Mouse (Mus musculus) forebrain, embryonic 14.5 days (tissue): ENCODE data around the gene Alpl. TPM values are rescaled to one million over a fixed set of nuclear protein-coding genes. Genes with fewer than 3 reads are reported as not detected.

Experiments used
- ATAC-seq: fragments of 200-750 bp; cut with Nextera tagmentation; 2 replicates; pipeline ENCODE4 v1.8.0; 2017; ENCODE audit warnings: mild to moderate bottlenecking, moderate library complexity
- DNase-seq: peaks from one replicate; pipeline ENCODE4 v3.0.0-alpha.2; 2015; ENCODE audit warnings: low spot score
- H3K27ac ChIP-seq: fragments of 300-500 bp; sonication (generic); 2 replicates; pipeline ENCODE4 v1.5.1; 2014; ENCODE audit warnings: low read depth, mild to moderate bottlenecking, control low read depth, low read length, moderate library complexity
- H3K27me3 ChIP-seq: fragments of 300-500 bp; sonication (generic); replicated peaks from 2 replicates; pipeline ENCODE4 v1.6.1; 2014; ENCODE audit warnings: low read length, control low read depth, mixed read lengths; ENCODE audit not compliant: control insufficient read depth, insufficient read depth
- H3K36me3 ChIP-seq: fragments of 300-500 bp; sonication (generic); 2 replicates; pipeline ENCODE4 v1.6.1; 2014; ENCODE audit warnings: low read length, control low read depth; ENCODE audit not compliant: control insufficient read depth, insufficient read depth
- H3K4me1 ChIP-seq: fragments of 300-500 bp; sonication (generic); 2 replicates; pipeline ENCODE4 v1.6.1; 2014; ENCODE audit warnings: antibody characterized with exemption, low read length, control low read depth; ENCODE audit not compliant: control insufficient read depth, insufficient read depth
- H3K4me2 ChIP-seq: fragments of 300-500 bp; sonication (generic); 2 replicates; pipeline ENCODE4 v1.6.1; 2014; ENCODE audit warnings: mild to moderate bottlenecking, control low read depth, low read length
- H3K4me3 ChIP-seq: fragments of 300-500 bp; sonication (generic); 2 replicates; pipeline ENCODE4 v1.5.1; 2014; ENCODE audit warnings: low read depth, low read length, control low read depth
- H3K9ac ChIP-seq: fragments of 300-500 bp; sonication (generic); 2 replicates; pipeline ENCODE4 v1.6.1; 2014; ENCODE audit warnings: mild to moderate bottlenecking, low read length, control low read depth, moderate library complexity
- H3K9me3 ChIP-seq: fragments of 300-500 bp; sonication (generic); replicated peaks from 2 replicates; pipeline ENCODE4 v1.6.1; 2016; ENCODE audit warnings: low read length, control low read depth, mixed read lengths; ENCODE audit not compliant: control insufficient read depth
- WGBS: fragments of 180-500 bp; shearing (Covaris S2); extraction: QIAGEN DNeasy Blood & Tissue Kit; methylation state at CpG from one replicate; pipeline ENCODE4 v1.1.7; 2014; 5-methylcytosine and 5-hydroxymethylcytosine counted together
- polyA plus RNA-seq: library from polyadenylated mRNA; unstranded; fragments of >200 nt; fragmentation: Nextera tagmentation; extraction: Ambion mirVana; gene quantifications from 2 replicates; pipeline ENCODE4 v1.2.1, GENCODE M21; 2014

The Alpl gene
- polyA plus RNA-seq, 1 experiment from 2014 or later, result 7.7 TPM

DNA sequence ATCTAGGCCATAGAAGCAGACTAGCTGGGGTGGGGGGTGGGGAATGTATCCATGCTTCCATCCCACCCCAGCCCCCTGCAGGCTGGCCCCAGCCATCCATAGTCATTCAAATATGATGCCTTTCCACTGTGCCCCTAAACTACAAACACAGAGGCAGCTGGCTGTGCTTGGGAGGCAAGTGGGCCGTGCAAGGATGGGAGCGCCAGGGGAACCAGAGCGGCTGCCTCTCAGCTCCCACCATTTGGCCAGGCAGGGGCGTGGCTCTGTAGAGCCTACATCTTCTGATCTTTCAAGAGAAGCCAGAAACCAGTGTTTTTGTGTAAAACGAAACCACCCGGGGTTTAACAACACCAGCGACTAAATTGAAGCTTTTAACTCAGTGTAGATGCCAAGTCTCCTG, 4.7 kb downstream of the Alpl start:
- no peaks in the 10 kb centered on the region for H3K36me3 ChIP-seq
- no peak overlapping the region for H3K9ac ChIP-seq
- no peak overlapping the region for H3K4me3 ChIP-seq
- WGBS, result 21% methylated on average over 7 of the region's 7 CpGs
- DNase-seq, result peak; percentile 54
- H3K27me3 ChIP-seq, result no peaks in the 10 kb centered on the region
- no peak for ATAC-seq
- no peak overlapping the region for H3K4me2 ChIP-seq
- H3K27ac ChIP-seq, result no peak overlapping the region
- no peaks in the 10 kb centered on the region for H3K9me3 ChIP-seq
- peaks cover 9% of the 10 kb centered on the region for H3K4me1 ChIP-seq

DNA sequence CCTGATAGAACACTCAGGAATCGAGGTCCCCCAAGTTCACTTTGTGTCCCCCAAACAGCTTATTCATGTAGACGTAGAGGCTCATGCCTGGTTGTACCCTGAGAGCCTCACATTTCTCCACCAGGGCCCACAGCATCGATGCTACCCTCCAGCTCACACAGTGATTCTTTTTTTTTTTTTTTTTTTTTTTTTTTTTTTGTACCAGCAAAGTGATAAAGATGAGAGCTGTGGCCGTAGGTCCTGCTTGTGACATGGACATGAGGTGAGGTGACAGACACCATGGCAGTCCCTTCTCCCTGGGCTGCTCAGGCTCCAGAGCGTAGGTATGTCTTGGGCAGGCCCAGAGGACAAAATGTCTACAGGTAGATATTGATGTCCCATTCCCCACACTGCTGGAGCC, 5.2 kb downstream of the Alpl start:
- H3K9ac ChIP-seq, result no peak overlapping the region

DNA sequence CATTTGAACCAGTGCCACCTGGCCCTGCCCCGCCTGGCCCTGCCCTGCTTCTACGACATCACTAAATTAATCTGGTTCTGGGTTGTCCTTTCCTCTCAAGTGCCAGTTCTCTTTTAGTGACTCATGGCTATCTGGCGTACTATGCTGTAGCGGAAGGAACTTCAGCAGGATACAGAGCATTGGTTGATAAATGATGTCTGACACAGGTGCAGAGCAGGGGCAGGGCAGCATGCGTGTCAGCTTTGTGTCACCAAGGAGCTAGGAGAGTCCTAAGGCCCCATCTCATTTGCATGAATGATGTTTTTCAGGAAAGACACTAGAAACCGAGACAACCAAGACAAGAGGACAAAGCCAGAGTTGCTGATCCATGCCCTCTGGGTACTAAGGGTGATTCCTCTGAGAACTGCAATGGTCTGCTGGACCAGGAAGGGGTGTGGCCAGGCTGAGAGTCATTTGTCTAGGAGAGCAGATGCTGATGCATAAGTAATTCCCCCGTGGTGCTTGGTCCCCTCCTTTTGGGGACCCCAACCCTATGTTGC, 7.6 kb downstream of the Alpl start:
- no peak for DNase-seq
- no peaks in the 10 kb centered on the region for H3K36me3 ChIP-seq
- H3K9me3 ChIP-seq, result no peaks in the 10 kb centered on the region
- no peak overlapping the region for H3K27ac ChIP-seq
- H3K27me3 ChIP-seq, result no peaks in the 10 kb centered on the region
- no peak overlapping the region for H3K4me3 ChIP-seq
- 77% methylated on average over 7 of the region's 7 CpGs for WGBS
- no peak overlapping the region for H3K9ac ChIP-seq
- peaks cover 12% of the 10 kb centered on the region; the same call in 1 of the 2 replicates for H3K4me1 ChIP-seq
- H3K4me2 ChIP-seq, result no peak overlapping the region
- ATAC-seq, result no peak

More for the DNA sequence above, 5.2 kb downstream of the Alpl start:
- Histone ChIP-seq H3K4me1 (peaks cover 8% of the 10 kb centered on the region), H3K4me2 (no peak overlapping the region), H3K4me3 (no peak overlapping the region), H3K9me3 (no peaks in the 10 kb centered on the region), H3K36me3 (no peaks in the 10 kb centered on the region), H3K27ac (no peak overlapping the region), H3K27me3 (no peaks in the 10 kb centered on the region)
- 93% methylated on average over 5 of the region's 5 CpGs for WGBS
- DNase-seq (no peak), ATAC-seq (no peak)

DNA sequence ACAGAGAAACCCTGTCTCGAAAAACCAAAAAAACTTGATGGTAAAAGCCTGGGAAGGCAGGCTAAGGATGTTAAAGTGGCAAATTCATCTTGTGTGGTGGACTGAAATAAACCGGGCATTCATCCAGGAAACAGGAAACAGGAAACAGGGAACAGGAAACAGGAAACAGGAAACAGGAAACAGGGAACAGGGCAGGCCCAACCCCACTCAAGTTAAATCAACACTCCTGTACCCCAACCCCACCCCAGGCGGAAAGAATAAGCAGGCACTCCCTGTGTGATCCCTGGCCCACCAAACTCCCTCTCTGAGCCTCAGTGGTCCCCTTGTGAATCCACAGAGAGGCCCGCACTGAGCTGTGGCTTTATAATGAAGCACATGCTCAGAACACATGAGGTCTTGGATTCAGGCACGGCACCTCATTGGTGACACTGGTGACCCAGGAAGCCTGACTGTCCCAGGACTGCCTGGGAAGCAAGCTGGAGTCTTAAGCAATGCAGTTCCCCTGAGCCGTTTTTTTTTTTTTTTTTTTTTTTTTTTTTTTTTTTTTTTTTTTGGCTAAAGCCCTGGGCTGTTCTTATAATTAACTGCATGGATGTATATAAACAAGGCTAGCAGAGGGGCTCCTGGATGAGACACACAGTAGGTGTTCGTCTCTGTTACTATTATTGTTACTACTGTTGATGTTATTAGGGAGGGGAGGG, 8.4 kb downstream of the Alpl start:
- no peak for ATAC-seq
- no peak overlapping the region for H3K27ac ChIP-seq
- 92% methylated on average over 7 of the region's 7 CpGs for WGBS
- H3K4me3 ChIP-seq, result no peak overlapping the region
- H3K9me3 ChIP-seq, result no peaks in the 10 kb centered on the region
- DNase-seq, result no peak
- peaks cover 13% of the 10 kb centered on the region; the same call in 1 of the 2 replicates for H3K4me1 ChIP-seq
- no peak overlapping the region for H3K9ac ChIP-seq
- H3K4me2 ChIP-seq, result no peak overlapping the region
- no peaks in the 10 kb centered on the region for H3K27me3 ChIP-seq
- H3K36me3 ChIP-seq, result no peaks in the 10 kb centered on the region

DNA sequence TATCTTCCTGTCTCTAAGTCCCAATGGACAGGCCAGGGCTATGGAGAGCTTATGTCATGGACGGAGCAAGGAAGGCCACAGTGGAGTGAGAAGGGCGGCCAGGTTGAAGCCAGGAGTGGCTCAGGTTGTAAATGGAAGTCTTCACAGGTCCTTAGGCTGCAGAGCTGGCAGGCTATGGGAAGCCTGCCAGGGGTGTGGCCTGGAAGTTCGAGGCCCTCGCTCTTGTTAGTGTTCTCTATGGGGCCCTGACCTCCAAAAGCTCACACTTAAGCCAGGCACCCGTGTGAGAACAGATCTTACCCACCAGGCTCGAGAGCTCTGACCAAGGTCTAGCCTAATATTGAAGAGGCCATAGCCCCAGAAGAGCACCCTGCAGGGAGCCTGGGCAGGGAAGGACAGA, 9.7 kb downstream of the Alpl start:
- Histone ChIP-seq H3K4me2 (no peak overlapping the region), H3K27me3 (no peaks in the 10 kb centered on the region), H3K4me3 (no peak overlapping the region), H3K9me3 (no peaks in the 10 kb centered on the region), H3K9ac (no peak overlapping the region), H3K27ac (no peak overlapping the region), H3K4me1 (peaks cover 10% of the 10 kb centered on the region; the same call in 1 of the 2 replicates), H3K36me3 (no peaks in the 10 kb centered on the region)
- ATAC-seq, result no peak
- no peak for DNase-seq
- 88% methylated on average over 6 of the region's 6 CpGs for WGBS

DNA sequence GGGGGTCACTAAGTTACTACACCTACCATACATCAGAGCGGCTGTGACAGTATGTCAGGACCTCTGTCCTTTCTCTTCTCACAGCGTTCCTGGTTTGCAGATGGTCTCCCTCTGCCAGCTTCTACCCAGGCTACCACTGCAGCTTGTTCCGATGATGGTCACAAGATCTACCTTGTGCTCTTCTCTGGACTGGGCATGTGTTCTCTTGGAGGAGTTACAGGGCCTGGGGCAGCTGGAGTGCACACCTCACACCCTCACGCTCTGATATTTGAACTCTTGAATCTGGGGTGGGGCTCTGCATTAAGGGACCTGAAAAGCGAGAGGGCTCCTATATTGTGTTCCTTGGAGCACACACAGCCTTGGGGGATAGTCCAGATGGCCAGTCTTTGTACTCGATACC, 10.9 kb downstream of the Alpl start:
- Histone ChIP-seq H3K4me3 (no peak overlapping the region), H3K27ac (no peak overlapping the region), H3K9ac (no peak overlapping the region), H3K27me3 (no peaks in the 10 kb centered on the region), H3K4me1 (peaks cover 10% of the 10 kb centered on the region; the same call in 1 of the 2 replicates), H3K9me3 (no peaks in the 10 kb centered on the region), H3K36me3 (no peaks in the 10 kb centered on the region), H3K4me2 (no peak overlapping the region)
- 79% methylated on average over 6 of the region's 6 CpGs for whole genome bisulfite sequencing
- no peak for ATAC-seq
- no peak for DNase-seq

DNA sequence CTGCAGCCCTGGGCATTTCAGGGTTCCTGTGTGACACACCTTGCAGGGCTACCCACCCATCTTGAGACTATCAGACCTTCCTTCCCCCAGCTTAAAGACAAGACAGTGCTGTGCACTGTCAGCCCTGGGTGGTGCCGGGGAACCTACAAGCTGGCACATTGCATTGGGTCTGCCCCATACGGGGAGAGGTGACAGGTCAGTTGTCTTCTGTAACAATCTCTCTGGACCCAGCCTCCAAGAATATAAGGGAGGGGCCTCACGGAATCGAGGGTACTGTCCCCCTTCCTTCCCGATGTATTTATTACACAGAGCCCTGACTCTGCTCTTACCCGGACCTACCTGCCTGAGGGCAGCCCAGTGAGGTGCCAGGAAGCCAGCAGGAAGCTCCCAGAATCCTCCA, 11.4 kb downstream of the Alpl start:
- Histone ChIP-seq H3K27me3 (no peaks in the 10 kb centered on the region), H3K4me1 (peaks cover 10% of the 10 kb centered on the region; the same call in 1 of the 2 replicates), H3K9ac (no peak overlapping the region), H3K4me2 (no peak overlapping the region), H3K4me3 (no peak overlapping the region), H3K36me3 (no peaks in the 10 kb centered on the region), H3K9me3 (no peaks in the 10 kb centered on the region), H3K27ac (no peak overlapping the region)
- DNase-seq, result no peak
- 84% methylated on average over 6 of the region's 6 CpGs for WGBS
- ATAC-seq, result no peak

DNA sequence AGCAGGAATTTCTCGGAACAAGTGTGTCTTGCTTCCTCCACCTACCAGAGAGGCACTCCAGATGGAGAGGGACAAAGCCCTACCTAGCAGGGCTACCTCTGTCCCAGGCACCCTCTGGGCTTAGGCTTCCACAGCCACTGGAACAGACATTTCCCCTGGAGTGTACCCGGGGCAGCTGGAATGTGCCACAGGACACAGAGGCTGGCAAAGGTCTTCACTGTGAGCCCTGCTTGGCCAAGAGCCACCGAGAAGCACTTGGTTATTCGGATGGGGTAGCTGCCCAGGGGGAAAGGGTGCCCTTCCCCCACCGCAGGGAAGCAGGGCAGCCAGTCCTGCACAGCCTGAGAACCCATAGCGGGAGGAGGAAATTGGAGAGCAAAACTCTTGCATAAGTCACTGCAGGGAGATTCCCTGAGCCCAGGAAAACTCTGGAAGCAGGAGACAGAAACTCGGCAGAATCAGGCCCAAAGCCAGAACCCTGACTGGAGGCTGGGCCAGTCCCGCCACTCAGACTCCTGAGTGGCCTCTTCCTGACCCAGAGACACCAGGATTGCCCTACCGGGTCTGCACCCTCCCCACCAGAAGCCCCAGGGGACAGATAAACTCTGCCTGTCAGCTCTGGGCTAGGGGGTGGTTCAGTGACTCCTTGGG, 12.5 kb downstream of the Alpl start:
- 0 out of 2 replicates have a peak overlapping the region, but pooled peaks have one; percentile 29 for H3K9ac ChIP-seq
- no peaks in the 10 kb centered on the region for H3K9me3 ChIP-seq
- 25% methylated on average over 9 of the region's 9 CpGs for WGBS
- peak; percentile 55 for DNase-seq
- no peaks in the 10 kb centered on the region for H3K27me3 ChIP-seq
- no peak for ATAC-seq
- no peak overlapping the region for H3K4me2 ChIP-seq
- H3K4me3 ChIP-seq, result no peak overlapping the region
- H3K27ac ChIP-seq, result no peak overlapping the region
- H3K4me1 ChIP-seq, result peaks cover 10% of the 10 kb centered on the region; the same call in 1 of the 2 replicates
- no peaks in the 10 kb centered on the region for H3K36me3 ChIP-seq

DNA sequence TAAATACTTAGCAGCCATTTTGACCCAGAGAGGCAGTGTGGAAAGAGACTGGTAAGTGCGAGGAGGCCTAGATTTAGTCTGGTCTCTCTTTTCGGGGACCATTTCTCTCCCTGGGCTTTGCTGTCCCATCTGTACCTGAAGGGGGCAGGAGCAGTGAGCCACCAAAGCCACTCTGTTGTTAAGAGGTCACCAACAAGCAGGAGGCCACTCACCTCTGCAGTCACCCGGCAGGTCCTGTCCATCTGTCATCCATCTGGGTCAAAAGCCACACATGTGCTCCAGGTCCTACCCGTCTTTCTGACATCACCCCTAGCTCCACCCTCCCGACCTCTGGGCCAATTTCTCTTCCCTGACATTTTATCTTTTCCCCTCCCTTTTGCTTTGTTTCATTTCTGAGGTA, 14.2 kb downstream of the Alpl start:
- H3K27me3 ChIP-seq, result no peaks in the 10 kb centered on the region
- no peak for DNase-seq
- 86% methylated on average over 5 of the region's 5 CpGs for WGBS
- no peak overlapping the region for H3K4me2 ChIP-seq
- H3K27ac ChIP-seq, result no peak overlapping the region
- H3K36me3 ChIP-seq, result no peaks in the 10 kb centered on the region
- peaks cover 10% of the 10 kb centered on the region; the same call in 1 of the 2 replicates for H3K4me1 ChIP-seq
- H3K4me3 ChIP-seq, result no peak overlapping the region
- ATAC-seq, result no peak
- no peak overlapping the region for H3K9ac ChIP-seq
- no peaks in the 10 kb centered on the region for H3K9me3 ChIP-seq
